Comparison of ENCODE assay signal across 9 mouse cellular contexts in the genomic region with DNA sequence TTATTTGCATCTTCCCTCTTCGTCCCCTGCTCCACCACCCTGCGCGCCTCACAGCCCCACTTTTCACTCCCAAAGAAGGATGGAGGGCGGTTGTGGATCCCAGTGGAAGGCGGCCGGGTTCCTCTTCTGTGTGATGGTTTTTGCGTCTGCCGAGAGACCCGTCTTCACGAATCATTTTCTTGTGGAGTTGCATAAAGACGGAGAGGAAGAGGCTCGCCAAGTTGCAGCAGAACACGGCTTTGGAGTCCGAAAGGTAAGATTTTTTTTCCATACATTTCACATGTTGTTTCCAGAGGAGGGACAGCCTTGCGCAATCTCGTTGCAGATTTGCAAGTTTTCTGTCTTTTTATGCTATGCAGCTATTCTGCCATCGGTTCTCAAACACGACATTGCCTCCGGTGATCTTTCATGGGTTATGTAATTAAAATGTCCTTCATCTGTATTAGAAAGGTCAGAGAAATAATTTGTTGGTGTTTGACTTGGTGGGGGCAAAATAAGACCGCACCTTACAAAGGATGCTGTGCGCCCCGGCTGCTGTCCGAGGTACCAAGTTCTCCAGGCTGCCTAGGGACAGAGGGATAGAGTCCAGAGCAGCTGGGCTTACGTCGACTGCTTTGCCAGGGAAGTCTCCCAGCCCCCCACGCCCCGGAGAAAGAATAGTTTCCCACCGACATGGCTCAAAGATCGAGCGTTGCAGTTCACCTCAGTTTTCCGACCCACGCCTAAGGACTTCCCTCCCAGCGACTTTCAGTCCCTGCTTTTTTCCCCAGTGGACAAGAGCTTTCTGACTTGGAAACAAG. TPM values are rescaled to one million over a fixed set of nuclear protein-coding genes. Genes with fewer than 3 reads are reported as not detected.
A peak's percentile ranks its signal among the peaks of the same experiment; 100 is the strongest.
DNase-seq lines count a peak whose midpoint lies in the region; ATAC-seq and TF ChIP-seq lines count a peak whose summit lies in the region.
"Had no signal": no experiment of that assay in that cellular context is flagged by ENCODE, and none has a peak within 500 bp of the region (broad histone marks: within the 10 kb centered on the region; RNA-seq: fewer than 3 reads in every experiment).

No protein-coding gene starts in this region.

- ATAC-seq in lung, embryonic 14.5 days (ENCODE audit: insufficient read depth) = no peak
- ATAC-seq in forebrain, embryonic 14.5 days = no peak
- ATAC-seq in neural tube, embryonic 15.5 days (ENCODE audit: low FRiP score) = no peak

- H3K4me3 ChIP-seq in lung, embryonic 14.5 days (ENCODE audit: low read depth, low read length) = peak overlapping the region; percentile 41
- H3K4me3 ChIP-seq in lung, adult 2 months (replicated peaks; ENCODE audit: extremely low read depth, low read depth, low read length) = no peak overlapping the region
- H3K4me3 ChIP-seq in forebrain, embryonic 14.5 days (ENCODE audit: low read depth, low read length) = peak overlapping the region; percentile 58
- H3K4me3 ChIP-seq in neural tube, embryonic 15.5 days (replicated peaks) = peak overlapping the region; percentile 60

- peak overlapping the region; percentile 69 for H3K4me2 ChIP-seq in lung, embryonic 14.5 days
- H3K4me2 ChIP-seq in forebrain, embryonic 14.5 days (ENCODE audit: low read length) = peak overlapping the region; percentile 79
- peak overlapping the region; percentile 75 for H3K4me2 ChIP-seq in neural tube, embryonic 15.5 days

- no peaks in the 10 kb centered on the region for H3K9me3 ChIP-seq in lung, embryonic 14.5 days (ENCODE audit: low read depth, low read length)
- H3K9me3 ChIP-seq in forebrain, embryonic 14.5 days (replicated peaks; ENCODE audit: control insufficient read depth, low read length) = no peaks in the 10 kb centered on the region
- no peaks in the 10 kb centered on the region for H3K9me3 ChIP-seq in neural tube, embryonic 15.5 days (replicated peaks)

- 1% methylated on average over 33 of the region's 33 CpGs for WGBS in lung, embryonic 14.5 days
- WGBS in lung, adult 2 months = 2% methylated on average over 33 of the region's 33 CpGs
- WGBS in forebrain, embryonic 14.5 days = 1% methylated on average over 33 of the region's 33 CpGs
- WGBS in neural tube, embryonic 15.5 days = under 1% methylated on average over 33 of the region's 33 CpGs

- intact Hi-C loops in left cerebral cortex, postnatal 14 days (cut with DNase I) = loop anchor here (5.0 to 10.0 kb wide), 4 partner anchors 92 to 434 kb away; no protein-coding TSS in a partner anchor

- H3K27ac ChIP-seq in lung, embryonic 14.5 days (ENCODE audit: low read depth) = no peak overlapping the region
- peak overlapping the region; percentile 86; the same call in 1 of the 2 replicates for H3K27ac ChIP-seq in forebrain, embryonic 14.5 days (ENCODE audit: low read depth, low read length)
- peak overlapping the region; percentile 90 for H3K27ac ChIP-seq in neural tube, embryonic 15.5 days (replicated peaks)
- H3K27ac ChIP-seq: liver, embryonic 14.5 days had no signal

- TF ChIP-seq CTCF in lung, embryonic 14.5 days (IDR thresholded peaks at IDR 0.05; ENCODE audit: low read depth) = no peak
- TF ChIP-seq CTCF in lung, adult 2 months (IDR thresholded peaks at IDR 0.05; ENCODE audit: insufficient read depth, low read length) = no peak

- DNase-seq in lung, embryonic 14.5 days = peak; percentile 55
- no peak for DNase-seq in lung, adult 2 months
- DNase-seq in cerebellum, postnatal 10 days = peak; percentile 52 to 63
- DNase-seq in forebrain, embryonic 14.5 days (ENCODE audit: low spot score) = peak; percentile 49
- peak; percentile 28 to 33 for DNase-seq in left cerebral cortex, postnatal 14 days (ENCODE audit: low spot score in 2 of 2)
- no peak for DNase-seq in thymus, postnatal 14 days
- DNase-seq in urinary bladder, adult 2 months (ENCODE audit: low spot score) = no peak

- H3K27me3 ChIP-seq in lung, embryonic 14.5 days (ENCODE audit: insufficient read depth, low read length) = peaks cover 34% of the 10 kb centered on the region
- peaks cover 16% of the 10 kb centered on the region for H3K27me3 ChIP-seq in forebrain, embryonic 14.5 days (replicated peaks; ENCODE audit: control insufficient read depth, insufficient read depth, low read length)
- H3K27me3 ChIP-seq in neural tube, embryonic 15.5 days (replicated peaks) = 0 out of 2 replicates have a peak, but pooled peaks cover 11% of the 10 kb centered on the region

- H3K9ac ChIP-seq in lung, embryonic 14.5 days = no peak overlapping the region
- peak overlapping the region; percentile 72 for H3K9ac ChIP-seq in forebrain, embryonic 14.5 days (ENCODE audit: low read length)
- peak overlapping the region; percentile 69 for H3K9ac ChIP-seq in neural tube, embryonic 15.5 days (replicated peaks)
- H3K9ac ChIP-seq: liver, embryonic 14.5 days had no signal

- no peak for TF ChIP-seq POLR2A in lung, adult 2 months (IDR thresholded peaks at IDR 0.05; ENCODE audit: borderline replicate concordance, extremely low read depth, low read depth, low read length)

- H3K4me1 ChIP-seq in lung, embryonic 14.5 days (ENCODE audit: insufficient read depth) = 0 out of 2 replicates have a peak, but pooled peaks cover 3% of the 10 kb centered on the region
- no peaks in the 10 kb centered on the region for H3K4me1 ChIP-seq in lung, adult 2 months (ENCODE audit: control insufficient read depth, insufficient read depth, low read length)
- no peaks in the 10 kb centered on the region for H3K4me1 ChIP-seq in forebrain, embryonic 14.5 days (ENCODE audit: control insufficient read depth, insufficient read depth, low read length)
- peaks cover 17% of the 10 kb centered on the region for H3K4me1 ChIP-seq in neural tube, embryonic 15.5 days

- no peaks in the 10 kb centered on the region for H3K36me3 ChIP-seq in lung, embryonic 14.5 days (ENCODE audit: insufficient read depth)
- no peaks in the 10 kb centered on the region for H3K36me3 ChIP-seq in forebrain, embryonic 14.5 days (ENCODE audit: control insufficient read depth, insufficient read depth, low read length)
- H3K36me3 ChIP-seq in neural tube, embryonic 15.5 days = no peaks in the 10 kb centered on the region

RNA-seq across cellular contexts. Expression of gene Pcsk2, which starts 0.7 kb away (rescaled TPM):
- 0.04 TPM in 1 of 2 replicates, not detected in the other for polyA plus RNA-seq in lung, embryonic 14.5 days (2014; fragmentation: Nextera tagmentation; extraction: Ambion mirVana)
- 0.03 and 0.25 TPM in 2 replicates for polyA plus RNA-seq in lung, adult 2 months (2012; rRNA removed)
- 11.4 and 13.5 TPM in 2 replicates for polyA plus RNA-seq in forebrain, embryonic 14.5 days (2014; fragmentation: Nextera tagmentation; extraction: Ambion mirVana)
- total RNA-seq in left cerebral cortex, postnatal 14 days (2021) = 100 to 1,000 TPM; 233 to 246 TPM
- 24.4 and 28.2 TPM in 2 replicates for polyA plus RNA-seq in neural tube, embryonic 15.5 days (2015; fragmentation: Nextera tagmentation; extraction: Ambion mirVana)
- 0.10 and 0.17 TPM in 2 replicates for polyA plus RNA-seq in urinary bladder, adult 2 months (2012; rRNA removed)

Comparison
In these comparisons a context has a peak if more than half of its experiments do, and no peak if none do; other contexts are left out.
1. DNase-seq: peak in lung, embryonic 14.5 days (single experiment), cerebellum, postnatal 10 days (2 of 2), forebrain, embryonic 14.5 days (single experiment) and left cerebral cortex, postnatal 14 days (2 of 2); none in lung, adult 2 months (single experiment), thymus, postnatal 14 days (single experiment) and urinary bladder, adult 2 months (single experiment).
2. Peak in every context shown above with its lines, with median percentiles within 50 percentile points of each other: H3K4me2 ChIP-seq.